Mouse (Mus musculus): ENCODE measurements around the gene Cercam.
"Not testable (repeated sequence)": the region's sequence is repeated elsewhere in the genome, so short reads cannot be mapped to it uniquely, and the experiment has no call there.

Gene Cercam

GRCm38 (mm10) chr2:29855585-29856210, 13.3 kb upstream of the Cercam start:
- no peak for DNase-seq (ENCODE audit: low spot score)

- no peak for DNase-seq (ENCODE audit: low spot score)
Observed at GRCm38 (mm10) chr2:29856451-29857260, 12.3 kb upstream of the Cercam start.

- no peak for DNase-seq (ENCODE audit: low spot score)
Observed at GRCm38 (mm10) chr2:29857341-29857740, 11.6 kb upstream of the Cercam start.

- no peak for DNase-seq (ENCODE audit: low spot score)
Observed at GRCm38 (mm10) chr2:29857967-29858366, 11.0 kb upstream of the Cercam start.

- DNase-seq (ENCODE audit: low spot score), result no peak
Observed at GRCm38 (mm10) chr2:29858748-29859473, 10.1 kb upstream of the Cercam start.

- no peak for DNase-seq (ENCODE audit: low spot score)
Observed at GRCm38 (mm10) chr2:29865125-29865524, 3.8 kb upstream of the Cercam start.

GRCm38 (mm10) chr2:29869646-29870451, 885 bp downstream of the Cercam start:
- no peak for DNase-seq (ENCODE audit: low spot score)

GRCm38 (mm10) chr2:29872581-29873295, 3.8 kb downstream of the Cercam start:
- DNase-seq (ENCODE audit: low spot score), result no peak

- no peak for DNase-seq (ENCODE audit: low spot score)
Observed at GRCm38 (mm10) chr2:29873801-29874200, 4.8 kb downstream of the Cercam start.

- no peak for DNase-seq (ENCODE audit: low spot score)
Observed at GRCm38 (mm10) chr2:29878061-29878460, 9.1 kb downstream of the Cercam start.

GRCm38 (mm10) chr2:29879191-29879590, 10.2 kb downstream of the Cercam start:
- DNase-seq (ENCODE audit: low spot score), result no peak

- DNase-seq (ENCODE audit: low spot score), result peak; percentile 23
Observed at GRCm38 (mm10) chr2:29879964-29880830, 11.2 kb downstream of the Cercam start.

- not testable (repeated sequence) for DNase-seq (ENCODE audit: low spot score)
Observed at GRCm38 (mm10) chr2:29886659-29887292, 17.8 kb downstream of the Cercam start.

GRCm38 (mm10) chr2:29889066-29889944, 20.3 kb downstream of the Cercam start, which contains the start of gene Odf2:
Gene Odf2, plus strand, starts transcription at chr2:29889221.
- DNase-seq (ENCODE audit: low spot score), result peak; percentile 99

GRCm38 (mm10) chr2:29889991-29890833, 21.2 kb downstream of the Cercam start:
- peak; percentile 85 for DNase-seq (ENCODE audit: low spot score)

- DNase-seq (ENCODE audit: low spot score), result no peak
Observed at GRCm38 (mm10) chr2:29891773-29892172, 22.8 kb downstream of the Cercam start.

GRCm38 (mm10) chr2:29896071-29896470, 27.1 kb downstream of the Cercam start:
- no peak for DNase-seq (ENCODE audit: low spot score)

GRCm38 (mm10) chr2:29897366-29897765, 28.4 kb downstream of the Cercam start:
- DNase-seq (ENCODE audit: low spot score), result no peak

All from ovary, adult 18-20 months (tissue).